Mouse (Mus musculus): ENCODE measurements around the gene Nacc2.

The Nacc2 gene

GRCm38 (mm10) chr2:26123079-26123648 is at the start of gene Nacc2:
Gene Nacc2 (minus strand): TSS chr2:26123220.
- peak; percentile 42 for DNase-seq (ENCODE audit: low read depth, low spot score)

GRCm38 (mm10) chr2:26172166-26172565 is 49.1 kb upstream of the Nacc2 start:
- no peak for DNase-seq (ENCODE audit: low read depth, low spot score)

GRCm38 (mm10) chr2:26170376-26170775 is 47.4 kb upstream of the Nacc2 start:
- no peak for DNase-seq (ENCODE audit: low read depth, low spot score)

- no peak for DNase-seq (ENCODE audit: low read depth, low spot score)
Measured at GRCm38 (mm10) chr2:26168843-26169579, 46.0 kb upstream of the Nacc2 start.

GRCm38 (mm10) chr2:26166890-26167289 is 43.9 kb upstream of the Nacc2 start:
- DNase-seq (ENCODE audit: low read depth, low spot score) = no peak

- no peak for DNase-seq (ENCODE audit: low read depth, low spot score)
Measured at GRCm38 (mm10) chr2:26158064-26158463, 35.0 kb upstream of the Nacc2 start.

- no peak for DNase-seq (ENCODE audit: low read depth, low spot score)
Measured at GRCm38 (mm10) chr2:26156191-26156977, 33.4 kb upstream of the Nacc2 start.

- no peak for DNase-seq (ENCODE audit: low read depth, low spot score)
Measured at GRCm38 (mm10) chr2:26155737-26156136, 32.7 kb upstream of the Nacc2 start.

- no peak for DNase-seq (ENCODE audit: low read depth, low spot score)
Measured at GRCm38 (mm10) chr2:26154586-26154985, 31.6 kb upstream of the Nacc2 start.

GRCm38 (mm10) chr2:26153909-26154340 is 30.9 kb upstream of the Nacc2 start:
- peak; percentile 80 for DNase-seq (ENCODE audit: low read depth, low spot score)

GRCm38 (mm10) chr2:26153295-26153694 is 30.3 kb upstream of the Nacc2 start:
- peak; percentile 66 for DNase-seq (ENCODE audit: low read depth, low spot score)

- DNase-seq (ENCODE audit: low read depth, low spot score) = no peak
Measured at GRCm38 (mm10) chr2:26147706-26148370, 24.8 kb upstream of the Nacc2 start.

GRCm38 (mm10) chr2:26146337-26147042 is 23.5 kb upstream of the Nacc2 start:
- no peak for DNase-seq (ENCODE audit: low read depth, low spot score)

- no peak for DNase-seq (ENCODE audit: low read depth, low spot score)
Measured at GRCm38 (mm10) chr2:26145113-26145512, 22.1 kb upstream of the Nacc2 start.

- no peak for DNase-seq (ENCODE audit: low read depth, low spot score)
Measured at GRCm38 (mm10) chr2:26144331-26144730, 21.3 kb upstream of the Nacc2 start.

GRCm38 (mm10) chr2:26143556-26143955 is 20.5 kb upstream of the Nacc2 start:
- DNase-seq (ENCODE audit: low read depth, low spot score) = no peak

- DNase-seq (ENCODE audit: low read depth, low spot score) = no peak
Measured at GRCm38 (mm10) chr2:26142986-26143385, 20.0 kb upstream of the Nacc2 start.

GRCm38 (mm10) chr2:26141893-26142635 is 19.0 kb upstream of the Nacc2 start:
- peak; percentile 50 for DNase-seq (ENCODE audit: low read depth, low spot score)

GRCm38 (mm10) chr2:26140903-26141302 is 17.9 kb upstream of the Nacc2 start:
- no peak for DNase-seq (ENCODE audit: low read depth, low spot score)

- DNase-seq (ENCODE audit: low read depth, low spot score) = peak; percentile 100
Measured at GRCm38 (mm10) chr2:26140292-26140819, 17.3 kb upstream of the Nacc2 start.

All from ZHBTc4 (cell line).